Mouse (Mus musculus): ENCODE results near the gene Ide. TPM values are rescaled to one million over a fixed set of nuclear protein-coding genes. Genes with fewer than 3 reads are reported as not detected.
"Not testable (repeated sequence)": the region's sequence is repeated elsewhere in the genome, so short reads cannot be mapped to it uniquely, and the experiment has no call there.

Ide gene
- total RNA-seq, 2 experiments from 2014 or later: 55.4 to 58.1 TPM

- no peak for DNase-seq (ENCODE audit: low spot score in 2 of 2)
These were observed 68.5 kb downstream of the Ide start for GRCm38 (mm10) chr19:37269106-37269505.

DNA sequence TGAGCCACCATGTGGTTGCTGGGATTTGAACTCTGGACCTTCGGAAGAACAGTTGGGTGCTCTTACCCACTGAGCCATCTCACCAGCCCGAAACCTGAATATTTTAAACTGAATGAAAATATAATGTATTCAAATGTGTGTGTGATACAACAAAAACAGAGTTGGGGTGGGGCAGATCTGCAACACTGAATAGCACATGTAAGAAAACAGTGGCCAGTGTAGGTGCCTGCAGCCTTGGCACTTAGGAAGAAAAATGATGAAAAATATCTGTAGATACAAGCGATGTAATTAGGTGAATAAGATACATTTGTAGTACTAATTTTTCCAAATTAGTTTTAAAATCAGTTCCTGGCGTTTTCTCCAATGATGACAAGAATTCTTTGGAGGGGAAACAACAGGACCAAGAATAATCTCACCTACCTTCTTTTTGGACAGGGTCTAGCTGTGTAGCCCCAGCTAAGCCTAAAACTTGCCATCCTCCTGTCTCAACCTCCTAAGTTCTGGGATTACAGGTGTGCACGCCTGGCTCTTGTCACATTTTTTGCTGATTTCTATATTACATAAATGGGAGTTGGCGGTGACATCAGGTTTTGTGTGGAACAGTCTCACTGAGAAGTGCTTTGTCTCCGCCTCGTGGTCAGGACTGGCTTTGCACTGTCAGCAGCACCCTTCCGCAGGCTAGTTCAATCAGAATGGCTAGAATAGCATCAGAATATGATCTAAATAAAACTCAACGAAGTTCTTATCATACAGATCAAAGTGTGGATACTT is 72.1 kb downstream of the Ide start:
- DNase-seq (ENCODE audit: low spot score in 2 of 2): peak; percentile 92 to 100

- DNase-seq (ENCODE audit: low spot score in 2 of 2): no peak
These were observed 73.4 kb downstream of the Ide start for GRCm38 (mm10) chr19:37263943-37264897.

- no peak for DNase-seq (ENCODE audit: low spot score in 2 of 2)
These were observed 74.1 kb downstream of the Ide start for GRCm38 (mm10) chr19:37263566-37263942.

DNA sequence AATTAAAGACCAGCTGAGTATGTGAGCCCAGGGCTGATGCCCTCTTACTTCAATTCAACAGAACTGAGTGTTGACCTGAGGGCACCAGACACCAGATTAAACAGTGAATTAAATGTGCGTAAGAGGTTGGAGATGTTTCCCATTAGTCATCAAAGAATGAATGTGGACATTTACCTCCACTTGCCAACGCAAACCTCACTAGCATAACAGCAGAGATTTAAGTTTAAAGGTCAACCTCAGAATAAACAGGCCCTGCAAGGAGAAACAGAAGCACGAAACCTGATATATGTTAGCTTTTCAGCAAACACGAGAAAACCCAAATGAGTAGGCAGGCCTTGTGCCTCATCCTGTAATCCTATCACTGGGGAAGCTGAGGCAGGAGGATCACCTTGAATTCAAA is 75.3 kb downstream of the Ide start:
- no peak for DNase-seq (ENCODE audit: low spot score in 2 of 2)

GRCm38 (mm10) chr19:37255321-37255720 is 82.3 kb downstream of the Ide start:
- peak; percentile 79 to 86 for DNase-seq (ENCODE audit: low spot score in 2 of 2)

DNA sequence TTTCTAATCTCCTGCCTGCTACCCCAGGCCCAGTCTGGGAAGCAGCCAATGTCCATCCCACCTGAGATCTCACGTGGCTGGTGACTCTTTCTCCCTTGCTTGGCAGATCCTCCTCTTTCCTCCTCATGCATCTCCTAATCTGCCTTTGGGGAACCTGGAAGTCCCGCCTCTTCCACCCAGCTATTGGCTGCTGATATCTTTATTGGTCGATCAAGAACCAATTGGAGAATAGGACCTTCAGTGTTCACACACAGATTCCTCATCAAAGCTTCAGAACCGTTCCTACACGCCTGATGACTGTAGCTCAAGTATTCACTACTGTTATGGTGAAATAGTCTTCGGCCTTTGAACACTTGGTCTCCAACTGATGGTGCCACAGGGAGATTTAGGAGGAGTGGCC is 85.5 kb downstream of the Ide start:
- no peak for DNase-seq (ENCODE audit: low spot score in 2 of 2)

- no peak for DNase-seq (ENCODE audit: low spot score in 2 of 2)
These were observed 89.5 kb downstream of the Ide start for GRCm38 (mm10) chr19:37248199-37248598.

GRCm38 (mm10) chr19:37246859-37247258 is 90.8 kb downstream of the Ide start:
- DNase-seq (ENCODE audit: low spot score in 2 of 2): no peak

GRCm38 (mm10) chr19:37242707-37243106 is 94.9 kb downstream of the Ide start:
- no peak for DNase-seq (ENCODE audit: low spot score in 2 of 2)

DNA sequence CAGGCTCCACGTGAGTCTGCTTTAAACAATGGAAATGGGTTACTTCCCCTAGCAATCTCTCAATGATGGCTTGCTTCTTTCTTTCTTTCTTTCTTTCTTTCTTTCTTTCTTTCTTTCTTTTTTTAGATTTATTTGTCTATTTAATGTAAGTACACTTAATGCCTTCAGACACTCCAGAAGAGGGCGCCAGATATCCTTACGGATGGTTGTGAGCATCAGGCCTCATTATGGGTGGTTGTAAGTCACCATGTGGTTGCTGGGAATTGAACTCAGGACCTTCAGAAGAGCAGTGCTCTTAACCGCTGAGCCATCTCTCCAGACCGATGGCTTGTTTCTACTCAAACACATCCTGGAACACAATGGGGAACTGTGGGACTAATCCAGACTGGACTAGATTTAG is 96.5 kb downstream of the Ide start:
- no peak for DNase-seq (ENCODE audit: low spot score in 2 of 2)

DNA sequence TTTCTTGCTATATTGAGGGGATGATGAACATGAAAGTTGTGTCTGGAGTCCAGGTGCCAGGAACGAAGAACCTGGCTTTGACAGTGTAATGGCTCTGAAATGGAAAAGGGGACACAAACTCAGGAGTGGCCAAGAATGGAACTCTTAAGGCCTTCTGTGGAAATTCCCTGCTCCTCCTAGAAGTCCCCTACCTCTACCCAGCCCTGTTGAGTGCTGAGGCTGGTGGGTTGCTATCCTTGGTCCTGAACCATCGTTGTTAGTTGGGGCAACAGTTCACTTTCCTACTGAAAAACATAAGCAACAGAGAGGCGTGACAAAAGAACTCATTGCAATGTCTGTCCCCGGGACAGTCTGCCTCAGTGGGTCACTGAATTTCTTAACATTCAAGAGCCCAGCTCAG is 98.6 kb downstream of the Ide start:
- no peak for DNase-seq (ENCODE audit: low spot score in 2 of 2)

DNA sequence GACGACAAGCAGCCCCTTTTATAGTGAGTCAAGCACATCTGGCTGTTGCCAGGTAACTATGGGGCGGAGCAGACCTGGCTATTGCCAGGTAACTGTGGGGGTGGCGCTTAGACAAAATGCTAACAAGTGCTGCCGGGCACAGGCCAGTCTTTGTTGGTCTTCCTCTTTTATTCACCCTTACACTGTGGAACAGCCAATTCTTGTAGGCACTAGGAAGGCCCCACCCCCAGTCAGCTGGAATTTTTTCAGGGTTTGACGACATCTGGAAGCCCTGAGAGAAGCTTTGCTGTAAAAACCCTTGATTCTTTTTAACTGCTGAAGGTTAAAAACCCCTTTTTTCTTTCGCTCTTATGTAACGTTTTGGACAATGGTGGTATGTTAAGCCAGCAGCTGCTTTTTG is 99.0 kb downstream of the Ide start:
- DNase-seq (ENCODE audit: low spot score in 2 of 2): no peak

- DNase-seq (ENCODE audit: low spot score in 2 of 2): no peak
These were observed 99.8 kb downstream of the Ide start for GRCm38 (mm10) chr19:37237712-37238437.

- DNase-seq (ENCODE audit: low spot score in 2 of 2): no peak
These were observed 100.3 kb downstream of the Ide start for GRCm38 (mm10) chr19:37237306-37237705.

DNA sequence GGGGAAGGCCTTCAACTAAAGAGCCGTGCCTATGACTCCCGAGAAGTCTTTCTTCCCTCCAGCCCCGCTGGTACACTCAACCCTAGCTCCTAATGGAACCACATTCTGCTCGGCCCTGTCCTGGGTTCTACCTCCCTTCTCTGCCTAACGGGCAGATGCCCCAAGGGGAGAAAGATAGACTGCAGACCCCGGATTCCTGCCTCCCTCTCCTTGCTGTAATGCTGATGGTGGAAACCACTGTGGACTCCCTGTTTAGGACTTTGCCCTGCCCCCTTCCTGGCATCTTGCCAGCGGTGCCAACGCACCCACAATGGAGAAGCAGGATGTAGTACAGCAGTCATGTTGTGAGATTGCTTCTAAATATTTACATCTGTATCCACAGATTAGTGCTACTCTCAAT is 101.8 kb downstream of the Ide start:
- DNase-seq (ENCODE audit: low spot score in 2 of 2): no peak

DNA sequence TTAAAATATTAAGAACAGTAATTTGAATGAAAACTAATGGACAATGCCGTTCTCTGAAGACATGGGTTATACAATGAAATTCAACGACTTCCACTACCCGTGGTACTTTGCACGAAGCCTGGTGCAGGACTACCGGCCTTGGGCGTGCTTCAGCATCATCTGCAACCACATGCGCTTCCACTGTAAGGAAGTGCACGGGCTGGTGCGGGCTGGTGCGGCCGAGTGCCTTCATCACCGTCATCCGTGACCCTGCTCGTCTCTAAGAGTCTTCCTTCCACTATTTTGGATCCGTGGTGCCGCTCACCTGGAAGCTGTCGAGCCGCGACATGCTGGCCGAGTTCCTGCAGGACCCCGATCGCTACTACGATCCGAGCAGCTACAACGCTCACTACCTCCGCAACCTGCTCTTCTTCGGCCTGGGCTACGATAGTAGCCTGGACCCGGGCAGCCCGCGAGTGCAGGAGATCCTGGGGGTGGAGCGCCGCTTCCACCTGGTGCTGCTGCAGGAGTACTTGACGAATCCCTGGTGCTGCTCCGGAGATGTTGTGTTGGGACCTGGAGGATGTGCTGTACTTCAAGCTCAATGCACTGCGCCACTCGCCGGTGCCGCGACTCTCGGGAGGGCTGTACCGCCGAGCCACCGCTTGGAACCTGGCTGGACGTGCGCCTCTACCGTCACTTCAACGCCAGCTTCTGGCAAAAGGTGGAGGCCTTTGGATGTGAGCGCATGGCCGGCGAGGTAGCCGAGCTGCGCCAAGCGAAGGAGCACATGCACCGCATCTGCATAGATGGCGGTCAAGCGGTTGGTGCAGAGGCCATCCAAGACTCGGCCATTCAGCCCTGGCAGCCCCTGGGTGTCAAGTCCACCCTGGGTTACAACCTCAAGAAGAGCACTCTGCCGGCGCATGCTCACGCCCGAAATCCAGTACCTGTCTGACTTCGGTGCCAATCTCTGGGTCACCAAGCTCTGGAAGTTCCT is 103.8 kb downstream of the Ide start:
- peak in 1 of 2 experiments; percentile 22 for DNase-seq (ENCODE audit: low spot score in 2 of 2)

DNA sequence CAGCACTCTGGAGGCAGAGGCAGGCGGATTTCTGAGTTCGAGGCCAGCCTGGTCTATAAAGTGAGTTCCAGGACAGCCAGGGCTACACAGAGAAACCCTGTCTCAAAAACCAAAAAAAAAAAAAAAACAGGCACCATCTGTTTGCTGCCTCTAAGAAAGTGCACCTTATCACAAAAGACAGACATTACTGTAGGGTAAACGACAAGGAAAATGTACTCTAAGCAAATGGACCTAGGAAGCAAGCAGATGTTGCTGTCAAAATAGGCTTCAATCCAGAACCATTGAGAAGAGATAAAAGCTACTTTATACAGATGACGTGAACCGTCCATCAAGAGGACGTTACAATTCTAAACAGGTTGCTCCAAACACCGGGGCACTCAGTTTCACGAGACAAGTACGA is 105.1 kb downstream of the Ide start:
- not testable (repeated sequence) for DNase-seq (ENCODE audit: low spot score in 2 of 2)

GRCm38 (mm10) chr19:37225197-37225862 is 112.3 kb downstream of the Ide start:
- no peak for DNase-seq (ENCODE audit: low spot score in 2 of 2)
